Mouse (Mus musculus) monocyte, adult 5-6 weeks (primary cell): ENCODE results near the gene Dlgap5. TPM values are rescaled to one million over a fixed set of nuclear protein-coding genes. Genes with fewer than 3 reads are reported as not detected.
"Not testable (repeated sequence)": the region's sequence is repeated elsewhere in the genome, so short reads cannot be mapped to it uniquely, and the experiment has no call there.

Experiments
- ATAC-seq: fragments of 153-309, 156-312 bp; replicated peaks from 2 replicates; pipeline ENCODE4 v1.8.0; 2017; ENCODE audit warnings: mild to moderate bottlenecking; ENCODE audit not compliant: low TSS enrichment, insufficient number of reproducible peaks, severe bottlenecking, poor library complexity, low FRiP score
- total RNA-seq: library from RNA; stranded (forward); fragments of 200-1000, 200-491, 200-594 nt; gene quantifications from 3 replicates; pipeline ENCODE4 v1.2.3, GENCODE M21; 2017

Dlgap5 gene
- total RNA-seq = 2.2 to 12.5 TPM (median 10.1 TPM) in 3 replicates

GRCm38 (mm10) chr14:47417775-47418665 lies at the start of gene Dlgap5:
Gene Dlgap5, minus strand, starts transcription at chr14:47418407.
- peak; percentile 98 for ATAC-seq

DNA sequence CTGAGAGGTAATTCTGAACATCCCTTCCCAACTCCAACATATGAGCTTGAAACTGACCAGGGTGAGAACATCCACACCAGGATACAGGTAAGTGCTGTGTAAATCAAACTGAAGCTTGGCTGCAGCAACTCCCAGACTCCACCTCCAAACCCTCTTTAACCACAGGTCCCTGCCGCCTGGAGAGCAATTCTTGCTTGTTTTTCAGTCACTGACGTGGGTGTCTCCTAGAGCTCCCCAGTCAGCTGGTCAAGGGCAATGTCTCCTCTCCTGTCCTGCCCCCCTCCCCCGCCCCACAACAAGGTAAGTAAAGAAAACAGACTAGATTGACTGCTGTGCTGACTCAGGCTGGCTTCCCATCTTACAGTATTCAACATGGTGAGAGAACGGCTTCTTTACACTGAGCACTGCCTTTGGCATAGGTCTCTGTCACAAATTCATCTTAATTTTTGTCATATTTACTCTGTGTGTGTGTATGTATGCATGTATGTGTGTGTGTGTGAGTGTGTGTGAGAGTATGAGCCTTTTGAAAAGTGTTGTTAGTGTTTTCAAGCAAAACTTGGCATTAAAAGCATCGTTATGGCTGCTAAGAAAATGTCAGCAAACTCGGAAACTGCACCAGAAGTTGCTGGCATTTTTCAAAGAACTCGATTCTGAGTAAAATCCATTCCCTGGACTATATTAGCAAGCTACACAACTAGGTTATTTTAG lies 47.4 kb upstream of the Dlgap5 start:
- no peak for ATAC-seq

DNA sequence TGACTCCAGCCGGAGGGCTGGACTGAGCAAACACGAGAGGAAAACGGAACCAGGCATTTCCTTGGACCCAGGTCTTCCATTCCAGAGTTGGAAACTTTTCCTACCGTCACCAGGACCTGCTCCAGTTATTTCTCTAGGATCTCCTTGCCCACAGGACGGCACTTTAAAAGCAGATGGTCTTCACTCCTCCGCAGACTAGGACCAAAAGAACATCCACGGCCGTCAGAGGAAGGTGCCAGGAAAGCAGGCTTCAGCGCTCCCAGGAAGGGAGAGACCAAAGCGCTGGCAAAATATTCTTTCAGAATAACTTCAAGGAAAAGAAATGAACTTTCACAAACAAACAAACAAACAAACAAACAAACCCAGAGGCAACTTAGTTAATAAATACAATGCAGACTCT lies 46.2 kb upstream of the Dlgap5 start:
- ATAC-seq = no peak

DNA sequence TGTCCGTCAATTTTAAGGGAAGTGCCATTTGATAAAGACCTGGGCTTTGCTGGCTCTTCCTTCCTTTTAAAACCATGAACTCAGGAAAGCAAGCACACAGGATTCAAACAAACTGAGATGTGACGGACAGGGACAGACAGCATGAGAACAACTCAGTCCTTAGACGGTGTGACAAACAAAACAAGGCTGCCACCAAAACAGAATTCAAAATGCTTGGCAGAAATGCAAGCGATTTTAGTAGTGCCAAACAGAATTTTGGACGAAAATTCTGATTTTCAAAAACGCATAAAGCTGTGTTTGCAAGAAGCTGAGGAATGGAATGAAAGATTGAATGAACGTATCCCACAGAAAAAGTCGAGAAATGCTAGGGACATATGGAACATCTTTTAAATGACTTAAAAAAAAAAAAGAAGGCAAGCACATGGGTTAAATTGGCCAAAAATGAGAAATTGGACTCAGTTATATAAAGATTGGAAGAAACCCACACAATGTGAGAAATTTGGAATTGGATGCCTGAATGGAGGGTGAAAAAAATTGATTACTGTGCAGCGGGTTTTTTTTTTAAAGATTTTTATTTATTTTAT lies 44.8 kb upstream of the Dlgap5 start:
- no peak for ATAC-seq

DNA sequence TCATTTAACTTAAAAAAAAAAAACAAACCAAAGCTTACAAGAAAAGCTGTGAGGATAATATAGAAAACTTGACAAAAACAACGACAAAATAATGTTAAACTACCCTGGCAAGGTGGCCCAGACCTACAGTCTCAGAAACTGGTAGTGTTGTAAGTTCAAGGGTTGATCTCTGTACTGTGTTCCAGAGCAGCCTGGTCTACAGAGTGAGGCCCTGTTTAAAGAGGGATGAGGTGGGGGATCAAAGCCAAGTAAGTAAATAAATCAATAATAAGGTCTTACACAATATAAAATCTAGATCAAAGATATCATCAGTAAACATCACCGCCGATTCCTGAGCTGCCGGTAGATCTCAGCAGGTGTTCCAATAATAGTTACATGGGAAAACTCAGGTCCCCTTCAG lies 44.2 kb upstream of the Dlgap5 start:
- no peak for ATAC-seq

GRCm38 (mm10) chr14:47461997-47462396 lies 43.8 kb upstream of the Dlgap5 start:
- no peak for ATAC-seq

- ATAC-seq = no peak
Observed at GRCm38 (mm10) chr14:47459556-47459955, 41.3 kb upstream of the Dlgap5 start.

DNA sequence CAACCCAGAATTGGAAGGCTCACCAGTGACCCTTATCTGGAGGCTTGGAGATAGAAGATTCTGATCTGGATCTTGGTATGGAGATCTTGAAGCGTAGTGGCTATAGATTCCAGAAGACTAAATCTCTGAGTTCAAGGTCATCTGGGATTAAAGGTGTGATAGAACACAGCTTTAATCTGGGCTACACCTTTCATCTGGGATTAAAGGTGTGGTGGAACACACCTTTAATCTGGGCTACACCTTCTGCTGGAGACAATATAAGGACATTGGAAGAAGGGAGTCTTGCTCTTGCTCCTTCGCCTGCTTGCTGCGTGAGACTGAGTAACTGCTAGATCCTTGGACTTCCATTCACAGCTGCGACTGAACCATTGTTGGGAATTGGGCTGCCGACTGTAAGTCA lies 31.9 kb upstream of the Dlgap5 start, which contains the start of gene Fbxo34:
TSS of gene Fbxo34 (plus strand) at position 301 of the 400 bp plus-strand sequence.
- ATAC-seq = not testable (repeated sequence)

DNA sequence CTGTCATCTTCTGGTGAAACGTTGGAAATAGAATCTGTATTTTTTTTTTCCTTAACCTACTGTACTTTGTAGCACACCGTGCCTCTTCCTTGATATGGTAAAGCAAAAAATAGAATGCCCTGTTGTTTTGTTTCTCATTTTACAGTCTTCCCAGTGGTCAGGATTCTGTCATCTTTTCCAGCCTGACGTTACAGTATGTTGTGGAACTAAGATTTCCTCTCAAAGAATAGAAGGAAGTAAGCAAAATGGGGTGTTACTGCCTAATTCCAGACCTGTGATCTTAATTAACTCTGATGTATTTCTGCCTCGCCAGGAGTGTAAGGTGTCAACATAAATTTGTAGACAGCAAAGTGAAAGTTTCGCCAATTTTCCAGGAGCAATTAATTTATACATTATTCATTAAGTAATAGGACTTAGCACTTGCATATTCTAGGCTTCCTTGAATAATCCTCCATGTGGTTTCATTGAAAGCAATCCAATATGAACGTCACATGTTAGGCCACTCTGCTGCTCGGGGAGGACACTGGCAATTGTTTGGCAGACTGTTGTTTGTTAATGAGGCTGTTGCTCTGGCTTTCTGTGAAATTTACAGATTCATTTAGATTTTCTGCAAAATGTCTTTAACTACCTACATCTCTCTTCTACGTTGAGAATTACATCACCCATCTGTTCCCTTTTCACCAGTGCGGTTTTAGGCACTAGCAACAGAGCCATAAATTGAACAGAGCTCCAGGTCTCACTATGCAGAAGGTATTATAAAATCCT lies 27.3 kb upstream of the Dlgap5 start:
- ATAC-seq = no peak

GRCm38 (mm10) chr14:47444907-47445306 lies 26.7 kb upstream of the Dlgap5 start:
- no peak for ATAC-seq

DNA sequence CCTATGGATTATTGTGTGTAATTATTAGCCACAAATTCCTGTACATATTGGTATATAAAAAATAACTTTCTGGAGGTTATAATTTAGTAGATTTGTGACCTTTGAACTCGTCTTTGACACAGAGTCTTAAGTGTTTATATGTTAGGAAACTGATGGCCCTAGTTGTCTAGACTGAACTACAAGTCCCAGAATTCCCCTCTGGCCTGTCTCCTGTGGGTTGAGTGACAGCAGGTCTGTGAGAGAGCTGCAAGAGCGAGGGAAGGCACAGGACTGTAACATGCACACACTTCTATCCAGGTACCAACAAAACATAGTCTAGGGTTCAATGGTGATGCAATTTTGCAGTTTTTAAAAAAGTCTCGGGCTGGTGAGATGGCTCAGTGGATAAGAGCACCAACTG lies 20.7 kb upstream of the Dlgap5 start:
- no peak for ATAC-seq

DNA sequence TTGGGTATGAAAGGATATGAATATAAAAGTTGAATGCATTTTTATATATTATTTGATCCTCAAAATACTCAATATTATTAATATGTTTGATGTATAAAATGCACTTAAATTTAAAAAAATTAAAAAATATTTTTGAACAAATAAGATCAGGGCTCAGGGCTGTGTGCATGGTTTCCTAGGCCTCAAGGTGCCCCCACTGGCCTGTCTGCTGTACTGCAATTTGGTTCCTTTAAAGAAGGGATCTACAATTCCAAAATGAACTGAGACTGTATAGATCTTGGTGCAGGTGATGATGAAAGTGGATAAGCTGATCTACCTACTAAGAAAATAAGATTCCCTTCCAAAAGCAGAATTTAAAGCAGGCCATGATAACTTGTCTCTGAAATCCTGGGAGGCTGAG lies 14.8 kb upstream of the Dlgap5 start:
- 0 out of 2 replicates have a peak, but pooled peaks have one; percentile 61 for ATAC-seq

GRCm38 (mm10) chr14:47422466-47422865 lies 4.3 kb upstream of the Dlgap5 start:
- no peak for ATAC-seq

GRCm38 (mm10) chr14:47421606-47422005 lies 3.4 kb upstream of the Dlgap5 start:
- no peak for ATAC-seq

DNA sequence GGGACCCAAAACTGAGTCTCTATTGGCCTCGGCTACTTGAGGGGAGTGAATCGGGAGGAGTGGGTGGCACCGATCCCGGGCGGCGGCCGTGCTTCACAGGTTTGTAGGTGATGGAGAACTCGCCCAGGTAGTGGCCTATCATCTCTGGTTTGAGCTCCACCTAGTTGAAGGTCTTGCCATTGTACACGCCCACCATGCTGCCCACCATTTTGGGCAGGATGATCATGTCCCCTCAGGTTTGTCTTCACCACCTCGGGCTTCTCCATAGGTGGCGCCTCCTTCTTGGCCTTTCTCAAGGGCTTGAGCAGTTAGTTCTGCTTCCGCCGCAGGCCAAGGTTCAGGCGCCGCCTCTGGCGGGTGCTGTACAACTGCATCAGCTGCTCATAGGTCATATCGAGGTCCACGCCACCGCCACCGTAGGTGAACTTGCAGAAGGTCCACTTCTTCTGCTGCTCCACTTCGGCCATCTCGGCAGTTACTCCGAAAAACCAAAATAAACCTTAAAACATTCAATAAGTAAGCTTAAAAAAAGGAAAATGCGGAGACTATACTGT lies 1.6 kb upstream of the Dlgap5 start:
- ATAC-seq = no peak

GRCm38 (mm10) chr14:47419034-47419625 lies 923 bp upstream of the Dlgap5 start:
- no peak for ATAC-seq

DNA sequence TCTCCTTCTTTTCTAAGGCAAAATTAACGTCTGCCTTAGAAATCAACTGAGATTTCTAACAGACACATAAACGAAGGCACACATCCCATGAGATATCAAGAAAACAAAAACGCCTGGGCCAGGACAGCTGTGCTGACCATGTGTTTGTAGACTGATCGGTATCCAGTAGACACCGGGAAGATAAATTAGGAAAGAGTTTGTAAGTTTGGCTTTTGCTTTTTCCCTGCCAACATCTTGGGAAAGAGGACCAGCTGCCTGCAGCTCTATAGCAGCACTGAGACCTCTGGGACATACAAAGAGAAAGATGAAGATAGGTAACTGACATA lies 422 bp upstream of the Dlgap5 start:
- no peak for ATAC-seq

GRCm38 (mm10) chr14:47417346-47417745 lies 861 bp downstream of the Dlgap5 start:
- ATAC-seq = no peak
